Mouse (Mus musculus): ENCODE measurements at regions not wholly inside any gene's neighbourhood (a gene's known extent, or its start where the extent isn't known, plus 50 kb on each side); places are given as distances from the start of the nearest gene placed in this dataset.

- Histone ChIP-seq H3K9ac (ENCODE audit: low read length) (no peak overlapping the region), H3K27ac (ENCODE audit: low read depth, low read length) (no peak overlapping the region), H3K4me3 (ENCODE audit: low read depth, low read length) (no peak overlapping the region), H3K4me1 (ENCODE audit: control insufficient read depth, insufficient read depth, low read length) (no peaks in the 10 kb centered on the region), H3K9me3 (ENCODE audit: control insufficient read depth, low read length) (no peaks in the 10 kb centered on the region), H3K36me3 (ENCODE audit: control insufficient read depth, insufficient read depth, low read length) (no peaks in the 10 kb centered on the region), H3K27me3 (ENCODE audit: control insufficient read depth, insufficient read depth, low read length) (no peaks in the 10 kb centered on the region), H3K4me2 (ENCODE audit: low read depth) (no peak overlapping the region)
- WGBS: 87% methylated on average over 7 of the region's 7 CpGs
- DNase-seq (ENCODE audit: low spot score) (no peak), ATAC-seq (ENCODE audit: insufficient read depth, low FRiP score, low TSS enrichment) (no peak)
These were observed 81.9 kb upstream of the Pgrmc2 start for GRCm38 (mm10) chr3:41164736-41165135.

GRCm38 (mm10) chr3:41163767-41164166, 80.9 kb upstream of the Pgrmc2 start:
- WGBS: 89% methylated on average over 3 of the region's 3 CpGs
- no peak overlapping the region for H3K4me2 ChIP-seq (ENCODE audit: low read depth)
- H3K9me3 ChIP-seq (ENCODE audit: control insufficient read depth, low read length): no peaks in the 10 kb centered on the region
- no peaks in the 10 kb centered on the region for H3K4me1 ChIP-seq (ENCODE audit: control insufficient read depth, insufficient read depth, low read length)
- no peak overlapping the region for H3K9ac ChIP-seq (ENCODE audit: low read length)
- H3K36me3 ChIP-seq (ENCODE audit: control insufficient read depth, insufficient read depth, low read length): no peaks in the 10 kb centered on the region
- H3K27me3 ChIP-seq (ENCODE audit: control insufficient read depth, insufficient read depth, low read length): no peaks in the 10 kb centered on the region
- ATAC-seq (ENCODE audit: insufficient read depth, low FRiP score, low TSS enrichment): no peak
- no peak for DNase-seq (ENCODE audit: low spot score)
- no peak overlapping the region for H3K27ac ChIP-seq (ENCODE audit: low read depth, low read length)
- H3K4me3 ChIP-seq (ENCODE audit: low read depth, low read length): no peak overlapping the region

DNA sequence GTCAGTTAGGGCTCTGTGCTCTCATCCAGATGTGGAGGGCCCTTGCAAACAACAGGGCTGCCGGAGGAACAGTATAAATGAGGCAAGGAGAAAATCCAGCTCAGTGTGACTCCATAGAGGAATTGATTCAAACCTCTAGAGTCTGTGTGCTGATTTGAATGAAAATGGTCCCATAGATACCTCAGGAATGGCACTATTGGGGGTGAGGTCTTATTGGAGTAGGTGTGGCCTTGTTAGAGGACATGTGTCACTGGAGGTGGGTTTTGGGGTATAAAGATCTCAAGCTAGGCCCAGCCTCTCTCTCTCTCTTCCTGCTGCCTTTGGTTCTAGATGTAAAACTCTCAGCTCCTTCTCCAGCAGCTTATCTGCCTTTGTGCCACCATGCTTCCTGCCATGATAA, 79.7 kb upstream of the Pgrmc2 start:
- Histone ChIP-seq H3K4me3 (ENCODE audit: low read depth, low read length) (no peak overlapping the region), H3K9ac (ENCODE audit: low read length) (no peak overlapping the region), H3K27ac (ENCODE audit: low read depth, low read length) (no peak overlapping the region), H3K27me3 (ENCODE audit: control insufficient read depth, insufficient read depth, low read length) (no peaks in the 10 kb centered on the region), H3K4me2 (ENCODE audit: low read depth) (no peak overlapping the region), H3K9me3 (ENCODE audit: control insufficient read depth, low read length) (no peaks in the 10 kb centered on the region), H3K36me3 (ENCODE audit: control insufficient read depth, insufficient read depth, low read length) (no peaks in the 10 kb centered on the region), H3K4me1 (ENCODE audit: control insufficient read depth, insufficient read depth, low read length) (no peaks in the 10 kb centered on the region)
- DNase-seq (ENCODE audit: low spot score) (no peak), ATAC-seq (ENCODE audit: insufficient read depth, low FRiP score, low TSS enrichment) (no peak)
- WGBS: 76% methylated on average over 1 of the region's 1 CpGs

GRCm38 (mm10) chr3:41160648-41161047, 77.8 kb upstream of the Pgrmc2 start:
- no peaks in the 10 kb centered on the region for H3K27me3 ChIP-seq (ENCODE audit: control insufficient read depth, insufficient read depth, low read length)
- no peaks in the 10 kb centered on the region for H3K36me3 ChIP-seq (ENCODE audit: control insufficient read depth, insufficient read depth, low read length)
- no peaks in the 10 kb centered on the region for H3K4me1 ChIP-seq (ENCODE audit: control insufficient read depth, insufficient read depth, low read length)
- no peak overlapping the region for H3K9ac ChIP-seq (ENCODE audit: low read length)
- no peak overlapping the region for H3K4me3 ChIP-seq (ENCODE audit: low read depth, low read length)
- no peak overlapping the region for H3K27ac ChIP-seq (ENCODE audit: low read depth, low read length)
- H3K4me2 ChIP-seq (ENCODE audit: low read depth): no peak overlapping the region
- ATAC-seq (ENCODE audit: insufficient read depth, low FRiP score, low TSS enrichment): no peak
- no peaks in the 10 kb centered on the region for H3K9me3 ChIP-seq (ENCODE audit: control insufficient read depth, low read length)
- no peak for DNase-seq (ENCODE audit: low spot score)

DNA sequence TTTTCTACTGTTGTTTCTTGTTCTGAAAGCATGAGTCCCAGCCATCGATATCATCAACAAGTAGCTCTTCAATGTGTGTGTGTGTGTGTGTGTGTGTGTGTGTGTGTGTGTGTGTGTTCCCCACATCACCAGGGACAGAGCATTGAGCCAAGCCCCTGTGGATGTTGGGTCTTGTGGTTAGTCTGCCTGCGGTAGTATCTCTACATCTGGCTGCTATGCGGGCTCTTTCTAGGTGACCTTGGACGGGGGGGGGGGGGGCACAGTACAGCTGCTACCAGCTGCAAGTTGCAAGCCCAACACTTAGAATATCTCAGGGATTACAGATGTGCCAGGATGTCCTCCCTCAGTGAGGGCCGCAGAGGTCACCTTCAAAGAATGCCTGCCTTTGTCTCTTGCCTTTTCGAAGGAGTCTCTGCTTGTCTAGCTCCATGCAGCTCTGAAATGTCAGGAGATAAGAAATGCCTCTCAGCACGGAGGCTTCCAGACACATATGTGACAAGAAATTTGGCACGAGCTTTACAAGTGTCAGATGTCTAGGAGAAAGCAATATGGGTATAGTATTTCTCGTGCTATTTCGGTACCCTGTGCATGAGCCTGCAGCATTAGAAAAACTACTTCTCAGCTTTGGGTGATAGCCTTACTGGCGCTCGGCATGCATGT, 75.6 kb upstream of the Pgrmc2 start:
- WGBS: 81% methylated on average over 12 of the region's 12 CpGs
- Histone ChIP-seq H3K4me1 (ENCODE audit: control insufficient read depth, insufficient read depth, low read length) (no peaks in the 10 kb centered on the region), H3K9me3 (ENCODE audit: control insufficient read depth, low read length) (no peaks in the 10 kb centered on the region), H3K27me3 (ENCODE audit: control insufficient read depth, insufficient read depth, low read length) (no peaks in the 10 kb centered on the region), H3K4me3 (ENCODE audit: low read depth, low read length) (no peak overlapping the region), H3K9ac (ENCODE audit: low read length) (no peak overlapping the region), H3K36me3 (ENCODE audit: control insufficient read depth, insufficient read depth, low read length) (no peaks in the 10 kb centered on the region), H3K27ac (ENCODE audit: low read depth, low read length) (no peak overlapping the region), H3K4me2 (ENCODE audit: low read depth) (no peak overlapping the region)
- ATAC-seq (ENCODE audit: insufficient read depth, low FRiP score, low TSS enrichment) (no peak), DNase-seq (ENCODE audit: low spot score) (no peak)

DNA sequence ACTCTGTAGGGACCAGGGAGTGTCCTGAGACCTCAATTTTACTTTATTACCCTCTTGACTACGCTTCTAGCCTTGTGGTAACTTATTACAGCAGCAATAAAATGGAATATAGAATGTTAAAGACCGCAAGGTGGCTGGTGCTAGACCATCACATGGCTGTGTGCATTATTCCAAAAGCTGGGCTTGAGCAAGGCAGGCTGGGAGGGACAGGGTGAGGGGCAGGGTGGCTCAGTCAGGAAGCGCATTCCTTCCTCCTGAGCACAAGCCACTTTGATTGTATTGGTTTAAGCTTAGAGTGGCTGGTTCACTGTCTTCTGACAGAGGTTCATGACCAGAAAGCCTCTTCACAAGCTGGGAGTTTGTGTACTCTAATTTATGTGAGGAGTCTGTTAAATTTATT, 74.6 kb upstream of the Pgrmc2 start:
- no peaks in the 10 kb centered on the region for H3K36me3 ChIP-seq (ENCODE audit: control insufficient read depth, insufficient read depth, low read length)
- H3K4me1 ChIP-seq (ENCODE audit: control insufficient read depth, insufficient read depth, low read length): no peaks in the 10 kb centered on the region
- no peak overlapping the region for H3K9ac ChIP-seq (ENCODE audit: low read length)
- 80% methylated on average over 3 of the region's 3 CpGs for WGBS
- DNase-seq (ENCODE audit: low spot score) (no peak), ATAC-seq (ENCODE audit: insufficient read depth, low FRiP score, low TSS enrichment) (no peak)
- no peaks in the 10 kb centered on the region for H3K9me3 ChIP-seq (ENCODE audit: control insufficient read depth, low read length)
- no peak overlapping the region for H3K4me2 ChIP-seq (ENCODE audit: low read depth)
- H3K4me3 ChIP-seq (ENCODE audit: low read depth, low read length): no peak overlapping the region
- H3K27me3 ChIP-seq (ENCODE audit: control insufficient read depth, insufficient read depth, low read length): no peaks in the 10 kb centered on the region
- no peak overlapping the region for H3K27ac ChIP-seq (ENCODE audit: low read depth, low read length)

- no peaks in the 10 kb centered on the region for H3K9me3 ChIP-seq (ENCODE audit: control insufficient read depth, low read length)
- no peaks in the 10 kb centered on the region for H3K4me1 ChIP-seq (ENCODE audit: control insufficient read depth, insufficient read depth, low read length)
- H3K27me3 ChIP-seq (ENCODE audit: control insufficient read depth, insufficient read depth, low read length): no peaks in the 10 kb centered on the region
- WGBS: 93% methylated on average over 2 of the region's 2 CpGs
- H3K4me3 ChIP-seq (ENCODE audit: low read depth, low read length): no peak overlapping the region
- no peak for DNase-seq (ENCODE audit: low spot score)
- no peak overlapping the region for H3K9ac ChIP-seq (ENCODE audit: low read length)
- no peak overlapping the region for H3K4me2 ChIP-seq (ENCODE audit: low read depth)
- no peaks in the 10 kb centered on the region for H3K36me3 ChIP-seq (ENCODE audit: control insufficient read depth, insufficient read depth, low read length)
- no peak overlapping the region for H3K27ac ChIP-seq (ENCODE audit: low read depth, low read length)
- ATAC-seq (ENCODE audit: insufficient read depth, low FRiP score, low TSS enrichment): no peak
These were observed 73.7 kb upstream of the Pgrmc2 start for GRCm38 (mm10) chr3:41156562-41156961.

- H3K4me2 ChIP-seq (ENCODE audit: low read depth): no peak overlapping the region
- H3K4me1 ChIP-seq (ENCODE audit: control insufficient read depth, insufficient read depth, low read length): no peaks in the 10 kb centered on the region
- H3K36me3 ChIP-seq (ENCODE audit: control insufficient read depth, insufficient read depth, low read length): no peaks in the 10 kb centered on the region
- ATAC-seq (ENCODE audit: insufficient read depth, low FRiP score, low TSS enrichment): no peak
- no peak for DNase-seq (ENCODE audit: low spot score)
- no peaks in the 10 kb centered on the region for H3K27me3 ChIP-seq (ENCODE audit: control insufficient read depth, insufficient read depth, low read length)
- no peak overlapping the region for H3K4me3 ChIP-seq (ENCODE audit: low read depth, low read length)
- H3K9ac ChIP-seq (ENCODE audit: low read length): no peak overlapping the region
- H3K9me3 ChIP-seq (ENCODE audit: control insufficient read depth, low read length): no peaks in the 10 kb centered on the region
- H3K27ac ChIP-seq (ENCODE audit: low read depth, low read length): no peak overlapping the region
- 86% methylated on average over 9 of the region's 9 CpGs for WGBS
These were observed 72.4 kb upstream of the Pgrmc2 start for GRCm38 (mm10) chr3:41155132-41155760.

DNA sequence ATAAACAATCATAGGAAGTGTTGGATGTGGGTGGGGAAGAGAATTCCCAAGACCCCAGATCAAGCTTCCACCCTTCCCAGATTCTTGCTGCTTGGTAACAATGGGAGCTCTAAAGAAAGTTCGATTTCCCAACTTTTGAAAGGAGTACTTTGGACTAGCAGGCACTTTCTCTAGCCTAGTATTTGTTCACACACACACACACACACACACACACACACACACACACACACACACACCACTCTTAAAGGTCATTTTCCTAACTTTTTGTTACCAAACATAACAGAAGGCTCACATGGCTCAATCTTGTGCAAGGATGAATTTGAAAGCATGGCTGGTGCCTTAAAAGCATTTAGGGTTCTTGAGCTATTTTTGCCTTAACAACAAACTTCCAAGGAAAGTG, 71.6 kb upstream of the Pgrmc2 start:
- no peaks in the 10 kb centered on the region for H3K9me3 ChIP-seq (ENCODE audit: control insufficient read depth, low read length)
- no peak for DNase-seq (ENCODE audit: low spot score)
- WGBS: 79% methylated on average over 1 of the region's 1 CpGs
- H3K36me3 ChIP-seq (ENCODE audit: control insufficient read depth, insufficient read depth, low read length): no peaks in the 10 kb centered on the region
- no peaks in the 10 kb centered on the region for H3K27me3 ChIP-seq (ENCODE audit: control insufficient read depth, insufficient read depth, low read length)
- no peak overlapping the region for H3K27ac ChIP-seq (ENCODE audit: low read depth, low read length)
- no peak for ATAC-seq (ENCODE audit: insufficient read depth, low FRiP score, low TSS enrichment)
- H3K4me2 ChIP-seq (ENCODE audit: low read depth): no peak overlapping the region
- no peak overlapping the region for H3K9ac ChIP-seq (ENCODE audit: low read length)
- no peak overlapping the region for H3K4me3 ChIP-seq (ENCODE audit: low read depth, low read length)
- no peaks in the 10 kb centered on the region for H3K4me1 ChIP-seq (ENCODE audit: control insufficient read depth, insufficient read depth, low read length)

All from neural tube, embryonic 11.5 days (tissue).